Mouse (Mus musculus) neural tube, embryonic 14.5 days (tissue): ENCODE measurements around the gene Slc16a10. TPM values are rescaled to one million over a fixed set of nuclear protein-coding genes. Genes with fewer than 3 reads are reported as not detected.

Source experiments
- ATAC-seq: fragments of 200-750 bp; cut with Nextera tagmentation; 2 replicates; pipeline ENCODE4 v1.8.0; 2017; ENCODE audit warnings: low read depth, mild to moderate bottlenecking, moderate TSS enrichment, moderate library complexity
- H3K27ac ChIP-seq: fragments of 300-500 bp; sonication (generic); 2 replicates; pipeline ENCODE4 v1.5.1; 2014; ENCODE audit warnings: low read depth, mild to moderate bottlenecking, control low read depth, low read length, moderate library complexity, mixed read lengths
- H3K27me3 ChIP-seq: fragments of 300-500 bp; sonication (generic); 2 replicates; pipeline ENCODE4 v1.6.1; 2014; ENCODE audit warnings: low read length; ENCODE audit not compliant: control insufficient read depth, insufficient read depth
- H3K36me3 ChIP-seq: fragments of 300-500 bp; sonication (generic); 2 replicates; pipeline ENCODE4 v1.6.1; 2014; ENCODE audit warnings: low read length, mixed read lengths; ENCODE audit not compliant: control insufficient read depth, insufficient read depth
- H3K4me1 ChIP-seq: fragments of 300-500 bp; sonication (generic); 2 replicates; pipeline ENCODE4 v1.6.1; 2014; ENCODE audit warnings: low read length; ENCODE audit not compliant: control insufficient read depth, insufficient read depth
- H3K4me2 ChIP-seq: fragments of 300-500 bp; sonication (generic); 2 replicates; pipeline ENCODE4 v1.6.1; 2014; ENCODE audit warnings: mild to moderate bottlenecking, low read depth, low read length, control low read depth
- H3K4me3 ChIP-seq: fragments of 300-500 bp; sonication (generic); 2 replicates; pipeline ENCODE4 v1.5.1; 2014; ENCODE audit warnings: low read depth, low read length, control low read depth, mixed read lengths
- H3K9ac ChIP-seq: fragments of 300-500 bp; sonication (generic); replicated peaks from 2 replicates; pipeline ENCODE4 v1.6.1; 2014; ENCODE audit warnings: low read depth, mild to moderate bottlenecking, control low read depth, low read length, mixed read lengths
- H3K9me3 ChIP-seq: fragments of 300-500 bp; sonication (generic); 2 replicates; pipeline ENCODE4 v1.6.1; 2016; ENCODE audit warnings: low read length; ENCODE audit not compliant: control insufficient read depth
- WGBS: fragments of 180-500 bp; shearing (Covaris S2); extraction: QIAGEN DNeasy Blood & Tissue Kit; methylation state at CpG from one replicate; pipeline ENCODE4 v1.1.7; 2014; 5-methylcytosine and 5-hydroxymethylcytosine counted together
- polyA plus RNA-seq: library from polyadenylated mRNA; unstranded; fragments of >200 nt; fragmentation: Nextera tagmentation; extraction: Ambion mirVana; gene quantifications from 2 replicates; pipeline ENCODE4 v1.2.1, GENCODE M21; 2014

The Slc16a10 gene
- polyA plus RNA-seq, 1 experiment from 2014 or later = 1.9 TPM

- no peak overlapping the region for H3K4me2 ChIP-seq
- no peak overlapping the region for H3K4me3 ChIP-seq
- WGBS = 82% methylated on average over 9 of the region's 9 CpGs
- no peak for ATAC-seq
- H3K36me3 ChIP-seq = no peaks in the 10 kb centered on the region
- no peak overlapping the region for H3K27ac ChIP-seq
- no peaks in the 10 kb centered on the region for H3K4me1 ChIP-seq
- no peaks in the 10 kb centered on the region for H3K9me3 ChIP-seq
- no peaks in the 10 kb centered on the region for H3K27me3 ChIP-seq
- no peak overlapping the region for H3K9ac ChIP-seq
Observed at GRCm38 (mm10) chr10:40135807-40136778, 6.0 kb downstream of the Slc16a10 start.

GRCm38 (mm10) chr10:40134906-40135305 is 7.2 kb downstream of the Slc16a10 start:
- Histone ChIP-seq H3K36me3 (no peaks in the 10 kb centered on the region), H3K27me3 (no peaks in the 10 kb centered on the region), H3K4me3 (no peak overlapping the region), H3K27ac (no peak overlapping the region), H3K9me3 (no peaks in the 10 kb centered on the region), H3K4me1 (no peaks in the 10 kb centered on the region), H3K4me2 (no peak overlapping the region), H3K9ac (no peak overlapping the region)
- WGBS = 88% methylated on average over 6 of the region's 6 CpGs
- ATAC-seq = no peak

GRCm38 (mm10) chr10:40133636-40134035 is 8.4 kb downstream of the Slc16a10 start:
- no peak for ATAC-seq
- Histone ChIP-seq H3K27me3 (no peaks in the 10 kb centered on the region), H3K4me2 (no peak overlapping the region), H3K9ac (no peak overlapping the region), H3K27ac (no peak overlapping the region), H3K9me3 (no peaks in the 10 kb centered on the region), H3K4me1 (no peaks in the 10 kb centered on the region), H3K4me3 (no peak overlapping the region), H3K36me3 (no peaks in the 10 kb centered on the region)
- 74% methylated on average over 1 of the region's 1 CpGs for WGBS

GRCm38 (mm10) chr10:40131690-40132418 is 10.2 kb downstream of the Slc16a10 start:
- H3K27ac ChIP-seq = no peak overlapping the region
- 88% methylated on average over 9 of the region's 9 CpGs for WGBS
- no peak overlapping the region for H3K9ac ChIP-seq
- ATAC-seq = no peak
- no peaks in the 10 kb centered on the region for H3K4me1 ChIP-seq
- no peak overlapping the region for H3K4me3 ChIP-seq
- H3K27me3 ChIP-seq = no peaks in the 10 kb centered on the region
- no peaks in the 10 kb centered on the region for H3K9me3 ChIP-seq
- no peaks in the 10 kb centered on the region for H3K36me3 ChIP-seq
- H3K4me2 ChIP-seq = no peak overlapping the region

GRCm38 (mm10) chr10:40130126-40130525 is 11.9 kb downstream of the Slc16a10 start:
- no peaks in the 10 kb centered on the region for H3K9me3 ChIP-seq
- H3K4me1 ChIP-seq = no peaks in the 10 kb centered on the region
- no peak overlapping the region for H3K9ac ChIP-seq
- no peak overlapping the region for H3K4me2 ChIP-seq
- H3K4me3 ChIP-seq = no peak overlapping the region
- 83% methylated on average over 1 of the region's 1 CpGs for WGBS
- H3K27ac ChIP-seq = no peak overlapping the region
- no peak for ATAC-seq
- H3K36me3 ChIP-seq = no peaks in the 10 kb centered on the region
- no peaks in the 10 kb centered on the region for H3K27me3 ChIP-seq

GRCm38 (mm10) chr10:40129134-40129533 is 12.9 kb downstream of the Slc16a10 start:
- H3K9me3 ChIP-seq = no peaks in the 10 kb centered on the region
- no peak for ATAC-seq
- no peak overlapping the region for H3K27ac ChIP-seq
- no peak overlapping the region for H3K9ac ChIP-seq
- no peaks in the 10 kb centered on the region for H3K27me3 ChIP-seq
- no peaks in the 10 kb centered on the region for H3K4me1 ChIP-seq
- H3K36me3 ChIP-seq = no peaks in the 10 kb centered on the region
- no peak overlapping the region for H3K4me3 ChIP-seq
- no peak overlapping the region for H3K4me2 ChIP-seq

- no peak overlapping the region for H3K9ac ChIP-seq
- H3K27ac ChIP-seq = no peak overlapping the region
- no peak overlapping the region for H3K4me2 ChIP-seq
- H3K27me3 ChIP-seq = no peaks in the 10 kb centered on the region
- no peak overlapping the region for H3K4me3 ChIP-seq
- H3K36me3 ChIP-seq = no peaks in the 10 kb centered on the region
- ATAC-seq = no peak
- 92% methylated on average over 7 of the region's 7 CpGs for WGBS
- no peaks in the 10 kb centered on the region for H3K4me1 ChIP-seq
- H3K9me3 ChIP-seq = no peaks in the 10 kb centered on the region
Observed at GRCm38 (mm10) chr10:40128497-40128896, 13.6 kb downstream of the Slc16a10 start.

- Histone ChIP-seq H3K36me3 (no peaks in the 10 kb centered on the region), H3K27ac (no peak overlapping the region), H3K9ac (no peak overlapping the region), H3K4me1 (no peaks in the 10 kb centered on the region), H3K4me3 (no peak overlapping the region), H3K27me3 (no peaks in the 10 kb centered on the region), H3K4me2 (no peak overlapping the region), H3K9me3 (no peaks in the 10 kb centered on the region)
- ATAC-seq = no peak
- WGBS = 96% methylated on average over 9 of the region's 9 CpGs
Observed at GRCm38 (mm10) chr10:40125200-40125599, 16.9 kb downstream of the Slc16a10 start.

- H3K4me2 ChIP-seq = no peak overlapping the region
- no peak for ATAC-seq
- H3K27ac ChIP-seq = no peak overlapping the region
- H3K9me3 ChIP-seq = no peaks in the 10 kb centered on the region
- WGBS = 92% methylated on average over 4 of the region's 4 CpGs
- H3K36me3 ChIP-seq = no peaks in the 10 kb centered on the region
- no peaks in the 10 kb centered on the region for H3K4me1 ChIP-seq
- H3K4me3 ChIP-seq = no peak overlapping the region
- no peak overlapping the region for H3K9ac ChIP-seq
- H3K27me3 ChIP-seq = no peaks in the 10 kb centered on the region
Observed at GRCm38 (mm10) chr10:40124570-40124969, 17.5 kb downstream of the Slc16a10 start.
